Mouse (Mus musculus): ENCODE results near the gene Mapk1ip1l.

- no peak for TF ChIP-seq POLR2A (IDR thresholded peaks at IDR 0.05; ENCODE audit: control insufficient read depth, extremely low read depth, insufficient read depth, low read length, poor library complexity)
- no peak for TF ChIP-seq CTCF (IDR thresholded peaks at IDR 0.05; ENCODE audit: borderline replicate concordance, control insufficient read depth, extremely low read depth, insufficient read depth, low read length, poor library complexity)
Observed at GRCm38 (mm10) chr14:47273751-47274150, 24.3 kb upstream of the Mapk1ip1l start.

Data from thymus, adult 2 months (tissue).